Mouse (Mus musculus) embryonic facial prominence, embryonic 10.5 days (tissue): ENCODE results near the gene Vmn1r30. TPM values are rescaled to one million over a fixed set of nuclear protein-coding genes. Genes with fewer than 3 reads are reported as not detected.

Experiments used
- DNase-seq: peaks from one replicate; pipeline ENCODE4 v3.0.0-alpha.2; 2017; ENCODE audit warnings: low spot score
- H3K27ac ChIP-seq: fragments of 300-500 bp; sonication (generic); replicated peaks from 2 replicates; pipeline ENCODE4 v1.5.1; 2016; ENCODE audit warnings: mild to moderate bottlenecking
- H3K27me3 ChIP-seq: fragments of 300-500 bp; sonication (generic); replicated peaks from 2 replicates; pipeline ENCODE4 v1.6.1; 2016; ENCODE audit warnings: low read depth, mild to moderate bottlenecking; ENCODE audit not compliant: poor library complexity, severe bottlenecking
- H3K36me3 ChIP-seq: fragments of 300-500 bp; sonication (generic); replicated peaks from 2 replicates; pipeline ENCODE4 v1.6.1; 2016; ENCODE audit warnings: mild to moderate bottlenecking, moderate library complexity
- H3K4me1 ChIP-seq: fragments of 300-500 bp; sonication (generic); 2 replicates; pipeline ENCODE4 v1.6.1; 2016
- H3K4me3 ChIP-seq: fragments of 300-500 bp; sonication (generic); 2 replicates; pipeline ENCODE4 v1.5.1; 2016; ENCODE audit warnings: mild to moderate bottlenecking, moderate library complexity
- H3K9me3 ChIP-seq: fragments of 300-500 bp; sonication (generic); 2 replicates; pipeline ENCODE4 v1.6.1; 2016; ENCODE audit warnings: mild to moderate bottlenecking
- WGBS: fragments of 180-500 bp; shearing (Covaris S2); methylation state at CpG from one replicate; pipeline ENCODE4 v1.1.7; 2016; 5-methylcytosine and 5-hydroxymethylcytosine counted together
- polyA plus RNA-seq: library from polyadenylated mRNA; unstranded; fragments of >200 nt; fragmentation: Nextera tagmentation; extraction: Ambion mirVana; gene quantifications from 2 replicates; pipeline ENCODE4 v1.2.1, GENCODE M21; 2016

Vmn1r30 gene
- polyA plus RNA-seq, result not detected in 2 replicates

DNA sequence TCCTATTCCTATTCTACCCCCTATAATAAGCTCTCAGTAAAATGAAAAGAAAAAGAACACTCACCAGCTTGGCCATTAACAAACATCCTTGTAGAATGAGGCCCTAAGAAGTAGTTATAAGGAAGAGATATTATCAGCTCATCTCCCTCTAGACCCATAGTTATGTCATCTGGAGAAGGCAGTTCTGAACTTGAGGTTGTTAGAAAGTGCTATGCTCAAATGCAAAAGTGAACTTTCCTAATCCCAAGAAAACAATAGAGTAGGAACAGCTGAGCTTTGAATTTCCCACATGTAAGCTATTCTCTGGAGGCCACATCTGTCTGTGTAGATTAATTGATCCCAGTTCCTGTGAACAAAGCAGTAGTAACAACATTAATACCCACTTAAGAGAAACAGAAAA lies at the start of gene Vmn1r30:
Vmn1r30 (minus strand) TSS at position 101 of the 400 bp plus-strand sequence.
- Histone ChIP-seq H3K27ac (no peak within 1 kb of the TSS), H3K27me3 (no peaks in the 10 kb centered on the region), H3K4me3 (no peak within 1 kb of the TSS), H3K36me3 (no peaks in the 10 kb centered on the region), H3K9me3 (no peaks in the 10 kb centered on the region), H3K4me1 (no peaks in the 10 kb centered on the region)
- DNase-seq, result no peak

DNA sequence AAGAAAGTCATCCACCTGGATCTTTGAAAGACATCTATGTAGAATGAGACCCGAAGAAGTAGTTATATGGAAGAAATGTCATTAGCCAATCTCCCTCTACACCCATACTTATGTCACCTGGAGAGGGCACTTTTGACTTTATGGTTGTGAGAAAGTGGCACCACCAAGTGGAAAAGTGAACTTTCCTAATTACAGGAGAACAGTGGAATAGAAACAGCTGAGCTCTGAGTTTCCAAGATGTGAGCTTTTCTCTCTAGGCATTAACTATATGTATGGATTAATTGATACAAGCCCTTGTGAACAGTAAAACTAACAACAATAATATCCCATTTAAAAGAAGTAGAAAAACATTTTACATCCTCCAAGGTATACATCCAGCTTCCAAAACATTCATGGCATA lies 32.0 kb upstream of the Vmn1r30 start, which contains the start of gene Vmn1r31:
Vmn1r31 (minus strand) TSS at position 101 of the 400 bp plus-strand sequence.
- 92% methylated on average over 1 of the region's 1 CpGs for WGBS

More for the DNA sequence above, 32.0 kb upstream of the Vmn1r30 start, which contains the start of gene Vmn1r31:
- Histone ChIP-seq H3K4me1 (no peaks in the 10 kb centered on the region), H3K36me3 (no peaks in the 10 kb centered on the region), H3K27ac (no peak within 1 kb of the TSS), H3K4me3 (no peak within 1 kb of the TSS), H3K27me3 (no peaks in the 10 kb centered on the region), H3K9me3 (no peaks in the 10 kb centered on the region)
- DNase-seq, result no peak

Other genes starting within 250 kb of the Vmn1r30 start
- gene Vmn1r27, start 224.6 kb downstream of the Vmn1r30 start, polyA plus RNA-seq, result not detected in 2 replicates
- not detected in 2 replicates for gene Vmn1r28, start 181.3 kb downstream of the Vmn1r30 start, polyA plus RNA-seq
- not detected in 2 replicates for gene Vmn1r29, start 141.8 kb downstream of the Vmn1r30 start, polyA plus RNA-seq
- not detected in 2 replicates for gene Vmn1r31, start 31.9 kb upstream of the Vmn1r30 start, polyA plus RNA-seq
- gene Abcg2, start 141.1 kb upstream of the Vmn1r30 start, polyA plus RNA-seq, result 52.0 and 58.0 TPM in 2 replicates